Mouse (Mus musculus): ENCODE measurements around the gene Mllt11. TPM values are rescaled to one million over a fixed set of nuclear protein-coding genes. Genes with fewer than 3 reads are reported as not detected.

The Mllt11 gene
- polyA plus RNA-seq, 1 experiment = 19.6 TPM

GRCm38 (mm10) chr3:95241498-95241897 lies 9.5 kb upstream of the Mllt11 start, which contains the start of gene Gm128:
TSS of gene Gm128 (minus strand) at chr3:95241598.
- Histone ChIP-seq H3K4me3 (ENCODE audit: insufficient read depth, poor library complexity, severe bottlenecking) (no peak within 1 kb of the TSS), H3K79me3 (ENCODE audit: low read depth) (peaks cover 1% of the 10 kb centered on the region), H3ac (ENCODE audit: control insufficient read depth, insufficient read length, low read depth) (no peak within 1 kb of the TSS), H3K79me2 (ENCODE audit: control insufficient read depth, insufficient read depth) (no peaks in the 10 kb centered on the region), H3K27me3 (ENCODE audit: control insufficient read depth, insufficient read depth, insufficient read length) (no peaks in the 10 kb centered on the region), H3K36me3 (ENCODE audit: control insufficient read depth, insufficient read depth) (peaks cover 28% of the 10 kb centered on the region)
- TF ChIP-seq MYOD1 (IDR thresholded peaks at IDR 0.05; ENCODE audit: control insufficient read depth, insufficient read length, low read depth) (no peak), MYOG (IDR thresholded peaks at IDR 0.05; ENCODE audit: control insufficient read depth, extremely low read depth, insufficient read length) (no peak), FOSL1 (IDR thresholded peaks at IDR 0.05; ENCODE audit: insufficient read depth, low read length, poor library complexity, severe bottlenecking) (no peak), CEBPB (IDR thresholded peaks at IDR 0.05; ENCODE audit: low read depth) (no peak), USF1 (IDR thresholded peaks at IDR 0.05; ENCODE audit: low read depth) (no peak), CTCF (IDR thresholded peaks at IDR 0.05; ENCODE audit: control insufficient read depth, insufficient read depth, insufficient read length) (no peak), MAX (IDR thresholded peaks at IDR 0.05) (no peak)

GRCm38 (mm10) chr3:95240900-95241299 lies 8.9 kb upstream of the Mllt11 start:
- Histone ChIP-seq H3K27me3 (ENCODE audit: control insufficient read depth, insufficient read depth, insufficient read length) (no peaks in the 10 kb centered on the region), H3K79me3 (ENCODE audit: low read depth) (peaks cover 1% of the 10 kb centered on the region), H3ac (ENCODE audit: control insufficient read depth, insufficient read length, low read depth) (no peak overlapping the region), H3K36me3 (ENCODE audit: control insufficient read depth, insufficient read depth) (peaks cover 30% of the 10 kb centered on the region), H3K79me2 (ENCODE audit: control insufficient read depth, insufficient read depth) (no peaks in the 10 kb centered on the region), H3K4me3 (ENCODE audit: insufficient read depth, poor library complexity, severe bottlenecking) (no peak overlapping the region)
- TF ChIP-seq USF1 (IDR thresholded peaks at IDR 0.05; ENCODE audit: low read depth) (no peak), CTCF (IDR thresholded peaks at IDR 0.05; ENCODE audit: control insufficient read depth, insufficient read depth, insufficient read length) (no peak), MYOD1 (IDR thresholded peaks at IDR 0.05; ENCODE audit: control insufficient read depth, insufficient read length, low read depth) (no peak), MAX (IDR thresholded peaks at IDR 0.05) (no peak), FOSL1 (IDR thresholded peaks at IDR 0.05; ENCODE audit: insufficient read depth, low read length, poor library complexity, severe bottlenecking) (no peak), MYOG (IDR thresholded peaks at IDR 0.05; ENCODE audit: control insufficient read depth, extremely low read depth, insufficient read length) (no peak), CEBPB (IDR thresholded peaks at IDR 0.05; ENCODE audit: low read depth) (no peak)

- Histone ChIP-seq H3K36me3 (ENCODE audit: control insufficient read depth, insufficient read depth) (peaks cover 39% of the 10 kb centered on the region), H3ac (ENCODE audit: control insufficient read depth, insufficient read length, low read depth) (no peak overlapping the region), H3K27me3 (ENCODE audit: control insufficient read depth, insufficient read depth, insufficient read length) (no peaks in the 10 kb centered on the region), H3K79me2 (ENCODE audit: control insufficient read depth, insufficient read depth) (peaks cover 5% of the 10 kb centered on the region), H3K79me3 (ENCODE audit: low read depth) (peaks cover 1% of the 10 kb centered on the region), H3K4me3 (ENCODE audit: insufficient read depth, poor library complexity, severe bottlenecking) (no peak overlapping the region)
- no peak for TF ChIP-seq CEBPB (IDR thresholded peaks at IDR 0.05; ENCODE audit: low read depth)
- no peak for TF ChIP-seq USF1 (IDR thresholded peaks at IDR 0.05; ENCODE audit: low read depth)
- no peak for TF ChIP-seq MYOG (IDR thresholded peaks at IDR 0.05; ENCODE audit: control insufficient read depth, extremely low read depth, insufficient read length)
- TF ChIP-seq CTCF (IDR thresholded peaks at IDR 0.05; ENCODE audit: control insufficient read depth, insufficient read depth, insufficient read length) = no peak
Observed at GRCm38 (mm10) chr3:95239971-95240370, 8.0 kb upstream of the Mllt11 start.

GRCm38 (mm10) chr3:95239022-95239421 lies 7.1 kb upstream of the Mllt11 start:
- Histone ChIP-seq H3K79me3 (ENCODE audit: low read depth) (peaks cover 1% of the 10 kb centered on the region), H3ac (ENCODE audit: control insufficient read depth, insufficient read length, low read depth) (no peak overlapping the region), H3K4me3 (ENCODE audit: insufficient read depth, poor library complexity, severe bottlenecking) (no peak overlapping the region), H3K79me2 (ENCODE audit: control insufficient read depth, insufficient read depth) (peaks cover 14% of the 10 kb centered on the region), H3K36me3 (ENCODE audit: control insufficient read depth, insufficient read depth) (peaks cover 48% of the 10 kb centered on the region), H3K27me3 (ENCODE audit: control insufficient read depth, insufficient read depth, insufficient read length) (no peaks in the 10 kb centered on the region)
- TF ChIP-seq CTCF (IDR thresholded peaks at IDR 0.05; ENCODE audit: control insufficient read depth, insufficient read depth, insufficient read length) = no peak
- no peak for TF ChIP-seq MYOG (IDR thresholded peaks at IDR 0.05; ENCODE audit: control insufficient read depth, extremely low read depth, insufficient read length)
- no peak for TF ChIP-seq CEBPB (IDR thresholded peaks at IDR 0.05; ENCODE audit: low read depth)
- no peak for TF ChIP-seq FOSL1 (IDR thresholded peaks at IDR 0.05; ENCODE audit: insufficient read depth, low read length, poor library complexity, severe bottlenecking)
- no peak for TF ChIP-seq USF1 (IDR thresholded peaks at IDR 0.05; ENCODE audit: low read depth)
- no peak for TF ChIP-seq MYOD1 (IDR thresholded peaks at IDR 0.05; ENCODE audit: control insufficient read depth, insufficient read length, low read depth)
- no peak for TF ChIP-seq MAX (IDR thresholded peaks at IDR 0.05)

GRCm38 (mm10) chr3:95237541-95238099 lies 5.6 kb upstream of the Mllt11 start:
- Histone ChIP-seq H3K36me3 (ENCODE audit: control insufficient read depth, insufficient read depth) (peaks cover 62% of the 10 kb centered on the region), H3K79me3 (ENCODE audit: low read depth) (peaks cover 6% of the 10 kb centered on the region), H3K79me2 (ENCODE audit: control insufficient read depth, insufficient read depth) (peaks cover 27% of the 10 kb centered on the region), H3ac (ENCODE audit: control insufficient read depth, insufficient read length, low read depth) (no peak overlapping the region), H3K27me3 (ENCODE audit: control insufficient read depth, insufficient read depth, insufficient read length) (no peaks in the 10 kb centered on the region), H3K4me3 (ENCODE audit: insufficient read depth, poor library complexity, severe bottlenecking) (no peak overlapping the region)
- no peak for TF ChIP-seq CEBPB (IDR thresholded peaks at IDR 0.05; ENCODE audit: low read depth)
- TF ChIP-seq MYOD1 (IDR thresholded peaks at IDR 0.05; ENCODE audit: control insufficient read depth, insufficient read length, low read depth) = peak; percentile 87

All from C2C12 (cell line).